Mouse (Mus musculus) limb, embryonic 13.5 days (tissue): Measurements from ENCODE around the gene Serpinf1. TPM values are rescaled to one million over a fixed set of nuclear protein-coding genes. Genes with fewer than 3 reads are reported as not detected.
"Not testable (repeated sequence)": the region's sequence is repeated elsewhere in the genome, so short reads cannot be mapped to it uniquely, and the experiment has no call there.

Source experiments
- ATAC-seq: fragments of 200-750 bp; cut with Nextera tagmentation; 2 replicates; pipeline ENCODE4 v1.8.0; 2017; ENCODE audit warnings: low read depth, moderate number of reproducible peaks, moderate TSS enrichment; ENCODE audit not compliant: low FRiP score
- H3K27ac ChIP-seq: fragments of 300-500 bp; sonication (generic); 2 replicates; pipeline ENCODE4 v1.5.1; 2015; ENCODE audit warnings: inconsistent platforms, mild to moderate bottlenecking, moderate library complexity
- H3K27me3 ChIP-seq: fragments of 300-500 bp; sonication (generic); 2 replicates; pipeline ENCODE4 v1.6.1; 2015; ENCODE audit warnings: mild to moderate bottlenecking, inconsistent platforms
- H3K36me3 ChIP-seq: fragments of 300-500 bp; sonication (generic); 2 replicates; pipeline ENCODE4 v1.6.1; 2015; ENCODE audit warnings: inconsistent platforms, mild to moderate bottlenecking, moderate library complexity
- H3K4me1 ChIP-seq: fragments of 300-500 bp; sonication (generic); 2 replicates; pipeline ENCODE4 v1.6.1; 2015; ENCODE audit warnings: inconsistent platforms
- H3K4me2 ChIP-seq: fragments of 300-500 bp; sonication (generic); replicated peaks from 2 replicates; pipeline ENCODE4 v1.6.1; 2015; ENCODE audit warnings: inconsistent platforms, mild to moderate bottlenecking, moderate library complexity
- H3K4me3 ChIP-seq: fragments of 300-500 bp; sonication (generic); 2 replicates; pipeline ENCODE4 v1.5.1; 2015; ENCODE audit warnings: moderate library complexity, mild to moderate bottlenecking, inconsistent platforms
- H3K9ac ChIP-seq: fragments of 300-500 bp; sonication (generic); 2 replicates; pipeline ENCODE4 v1.6.1; 2015; ENCODE audit warnings: mild to moderate bottlenecking, inconsistent platforms
- H3K9me3 ChIP-seq: fragments of 300-500 bp; sonication (generic); 2 replicates; pipeline ENCODE4 v1.6.1; 2016; ENCODE audit warnings: inconsistent platforms
- WGBS: fragments of 180-500 bp; shearing (Covaris S2); methylation state at CpG from one replicate; pipeline ENCODE4 v1.1.7; 2015; 5-methylcytosine and 5-hydroxymethylcytosine counted together
- polyA plus RNA-seq: library from polyadenylated mRNA; unstranded; fragments of >200 nt; fragmentation: Nextera tagmentation; extraction: Ambion mirVana; gene quantifications from 2 replicates; pipeline ENCODE4 v1.2.1, GENCODE M21; 2015

Gene Serpinf1
- polyA plus RNA-seq, 1 experiment from 2014 or later = 227 TPM

GRCm38 (mm10) chr11:75461743-75462252 is 39.3 kb upstream of the Serpinf1 start:
- H3K36me3 ChIP-seq = peaks cover 14% of the 10 kb centered on the region
- under 1% methylated on average over 26 of the region's 30 CpGs for WGBS
- H3K9ac ChIP-seq = peak overlapping the region; percentile 70
- H3K27me3 ChIP-seq = no peaks in the 10 kb centered on the region
- peak overlapping the region; percentile 97 for H3K4me2 ChIP-seq
- peaks cover 3% of the 10 kb centered on the region; the same call in 1 of the 2 replicates for H3K9me3 ChIP-seq
- peak overlapping the region; percentile 73 for H3K4me3 ChIP-seq
- peak overlapping the region; percentile 63; the same call in 1 of the 2 replicates for H3K27ac ChIP-seq
- peak; percentile 6; the same call in 1 of the 2 replicates for ATAC-seq
- H3K4me1 ChIP-seq = peaks cover 37% of the 10 kb centered on the region

- peak within 1 kb of the TSS; percentile 73 for H3K4me3 ChIP-seq
- under 1% methylated on average over 46 of the region's 46 CpGs for WGBS
- no peaks in the 10 kb centered on the region for H3K27me3 ChIP-seq
Observed at GRCm38 (mm10) chr11:75460844-75461742, 38.6 kb upstream of the Serpinf1 start, which contains the start of gene Tlcd2. Gene Tlcd2 (plus strand): TSS chr11:75461715.

GRCm38 (mm10) chr11:75460103-75460843 is 37.8 kb upstream of the Serpinf1 start:
- 2% methylated on average over 19 of the region's 19 CpGs for WGBS
- ATAC-seq = no peak; the same call in 1 of the 2 replicates
- no peaks in the 10 kb centered on the region for H3K27me3 ChIP-seq
- H3K9me3 ChIP-seq = no peaks in the 10 kb centered on the region
- H3K4me3 ChIP-seq = peak overlapping the region; percentile 73
- H3K27ac ChIP-seq = peak overlapping the region; percentile 92
- peak overlapping the region; percentile 97 for H3K4me2 ChIP-seq
- peaks cover 38% of the 10 kb centered on the region for H3K4me1 ChIP-seq
- peaks cover 8% of the 10 kb centered on the region for H3K36me3 ChIP-seq
- H3K9ac ChIP-seq = peak overlapping the region; percentile 63

More at GRCm38 (mm10) chr11:75460844-75461742, 38.6 kb upstream of the Serpinf1 start, which contains the start of gene Tlcd2:
- Histone ChIP-seq H3K4me2 (peak within 1 kb of the TSS; percentile 97), H3K9ac (peak within 1 kb of the TSS; percentile 70), H3K9me3 (no peaks in the 10 kb centered on the region), H3K27ac (peak within 1 kb of the TSS; percentile 92), H3K4me1 (peaks cover 37% of the 10 kb centered on the region), H3K36me3 (peaks cover 14% of the 10 kb centered on the region)
- ATAC-seq = peak; percentile 95

- no peak for ATAC-seq
- Histone ChIP-seq H3K4me1 (peaks cover 44% of the 10 kb centered on the region), H3K4me3 (peak overlapping the region; percentile 73), H3K27ac (peak overlapping the region; percentile 92), H3K27me3 (no peaks in the 10 kb centered on the region), H3K36me3 (0 out of 2 replicates have a peak, but pooled peaks cover 3% of the 10 kb centered on the region), H3K9ac (no peak overlapping the region), H3K9me3 (no peaks in the 10 kb centered on the region), H3K4me2 (peak overlapping the region; percentile 97)
- 30% methylated on average over 5 of the region's 5 CpGs for WGBS
Observed at GRCm38 (mm10) chr11:75459751-75460102, 37.2 kb upstream of the Serpinf1 start.

- H3K27ac ChIP-seq = no peak overlapping the region; the same call in 1 of the 2 replicates
- 79% methylated on average over 5 of the region's 5 CpGs for WGBS
- no peaks in the 10 kb centered on the region for H3K9me3 ChIP-seq
- H3K36me3 ChIP-seq = no peaks in the 10 kb centered on the region
- no peak for ATAC-seq
- no peak overlapping the region for H3K4me3 ChIP-seq
- no peak overlapping the region for H3K9ac ChIP-seq
- H3K4me2 ChIP-seq = peak overlapping the region; percentile 97; the same call in 1 of the 2 replicates
- H3K27me3 ChIP-seq = no peaks in the 10 kb centered on the region
- peaks cover 44% of the 10 kb centered on the region for H3K4me1 ChIP-seq
Observed at GRCm38 (mm10) chr11:75459141-75459711, 36.7 kb upstream of the Serpinf1 start.

- H3K4me1 ChIP-seq = peaks cover 48% of the 10 kb centered on the region
- WGBS = 79% methylated on average over 8 of the region's 8 CpGs
- no peaks in the 10 kb centered on the region for H3K9me3 ChIP-seq
Observed at GRCm38 (mm10) chr11:75458628-75459041, 36.1 kb upstream of the Serpinf1 start.

GRCm38 (mm10) chr11:75458169-75458568 is 35.7 kb upstream of the Serpinf1 start:
- peaks cover 47% of the 10 kb centered on the region for H3K4me1 ChIP-seq
- 0 out of 2 replicates have a peak, but pooled peaks cover 3% of the 10 kb centered on the region for H3K27me3 ChIP-seq
- H3K4me2 ChIP-seq = 0 out of 2 replicates have a peak overlapping the region, but pooled peaks have one; percentile 9
- 24% methylated on average over 3 of the region's 3 CpGs for WGBS
- H3K36me3 ChIP-seq = no peaks in the 10 kb centered on the region
- no peak for ATAC-seq
- H3K9me3 ChIP-seq = no peaks in the 10 kb centered on the region
- no peak overlapping the region for H3K4me3 ChIP-seq
- no peak overlapping the region for H3K27ac ChIP-seq
- no peak overlapping the region for H3K9ac ChIP-seq

More at GRCm38 (mm10) chr11:75458628-75459041, 36.1 kb upstream of the Serpinf1 start:
- Histone ChIP-seq H3K9ac (no peak overlapping the region), H3K4me3 (no peak overlapping the region), H3K27ac (no peak overlapping the region), H3K4me2 (no peak overlapping the region), H3K36me3 (no peaks in the 10 kb centered on the region), H3K27me3 (0 out of 2 replicates have a peak, but pooled peaks cover under 1% of the 10 kb centered on the region)
- ATAC-seq = no peak

- Histone ChIP-seq H3K9me3 (no peaks in the 10 kb centered on the region), H3K4me3 (no peak overlapping the region), H3K4me1 (peaks cover 31% of the 10 kb centered on the region), H3K4me2 (no peak overlapping the region), H3K9ac (no peak overlapping the region), H3K27me3 (0 out of 2 replicates have a peak, but pooled peaks cover 3% of the 10 kb centered on the region), H3K36me3 (peaks cover 2% of the 10 kb centered on the region), H3K27ac (no peak overlapping the region)
- ATAC-seq = no peak
- 87% methylated on average over 7 of the region's 7 CpGs for WGBS
Observed at GRCm38 (mm10) chr11:75456440-75456871, 34.0 kb upstream of the Serpinf1 start.

- 97% methylated on average over 2 of the region's 2 CpGs for WGBS
- not testable (repeated sequence) for H3K36me3 ChIP-seq, ATAC-seq, H3K4me3 ChIP-seq, H3K9me3 ChIP-seq, H3K27me3 ChIP-seq, H3K9ac ChIP-seq, H3K27ac ChIP-seq, H3K4me2 ChIP-seq
- H3K4me1 ChIP-seq = peaks cover 31% of the 10 kb centered on the region
Observed at GRCm38 (mm10) chr11:75455971-75456370, 33.5 kb upstream of the Serpinf1 start.

GRCm38 (mm10) chr11:75455041-75455736 is 32.7 kb upstream of the Serpinf1 start:
- H3K27me3 ChIP-seq = 0 out of 2 replicates have a peak, but pooled peaks cover 3% of the 10 kb centered on the region
- peak overlapping the region; percentile 48; the same call in 1 of the 2 replicates for H3K27ac ChIP-seq
- WGBS = 73% methylated on average over 10 of the region's 10 CpGs
- H3K9me3 ChIP-seq = no peaks in the 10 kb centered on the region
- H3K4me1 ChIP-seq = peaks cover 27% of the 10 kb centered on the region
- peak overlapping the region; percentile 70 for H3K4me3 ChIP-seq
- peaks cover 11% of the 10 kb centered on the region for H3K36me3 ChIP-seq
- H3K4me2 ChIP-seq = peak overlapping the region; percentile 100
- no peak; the same call in 1 of the 2 replicates for ATAC-seq
- H3K9ac ChIP-seq = peak overlapping the region; percentile 77
